Mouse (Mus musculus): ENCODE results near the gene Rnh1. TPM values are rescaled to one million over a fixed set of nuclear protein-coding genes. Genes with fewer than 3 reads are reported as not detected.

The Rnh1 gene
- total and polyA plus RNA-seq, 3 experiments = 84.7 to 133 (median 95.5) TPM

GRCm38 (mm10) chr7:141123517-141123856 lies 49.2 kb downstream of the Rnh1 start:
- Histone ChIP-seq H3K36me3 (replicated peaks in 1 of 2; ENCODE audit: control insufficient read depth in 1 of 2, insufficient read depth in 1 of 2, low read length in 1 of 2) (no peaks in the 10 kb centered on the region), H3K4me2 (ENCODE audit: insufficient read depth, low read depth, poor library complexity, severe bottlenecking) (peak overlapping the region; percentile 10; the same call in 1 of the 2 replicates), H3K27ac (ENCODE audit: insufficient read depth, low read depth) (peak overlapping the region; percentile 17; the same call in 1 of the 2 replicates), H3K4me3 (replicated peaks in 1 of 3; ENCODE audit: low read depth in 2 of 3, low read length in 2 of 3, poor library complexity in 1 of 3) (peak overlapping the region; percentile 63 to 79 (median 69)), H3K27me3 (replicated peaks) (peaks cover 6% of the 10 kb centered on the region), H3K4me1 (ENCODE audit: control insufficient read depth in 1 of 2, insufficient read depth in 2 of 2) (peaks cover 3 to 5% of the 10 kb centered on the region in 2 experiments), H3K79me2 (replicated peaks; ENCODE audit: control insufficient read depth, extremely low read depth, insufficient read depth, poor library complexity, severe bottlenecking) (no peaks in the 10 kb centered on the region), H3K9ac (ENCODE audit: insufficient read depth, low read depth) (peak overlapping the region; percentile 32), H3K9me3 (replicated peaks; ENCODE audit: low read length) (no peaks in the 10 kb centered on the region)
- in situ Hi-C loops (cut with MboI; ENCODE audit: low pct_ligation_motif_present, low pct_unique_long_range_greater_than_20kb, low sequenced_read_pairs) (no loop called here), dilution Hi-C loops (cut with MboI; ENCODE audit: extremely low pct_ligation_motif_present, extremely low pct_unique_long_range_greater_than_20kb, low sequenced_read_pairs) (no loop called here)
- DNase-seq (ENCODE audit: extremely low read depth) = no peak
- TF ChIP-seq MAFK (IDR thresholded peaks at IDR 0.05; ENCODE audit: insufficient replicate concordance, low read length) (no peak), JUND (conservative IDR thresholded peaks at IDR 0.05; ENCODE audit: low read depth, low read length) (no peak), UBTF (IDR thresholded peaks at IDR 0.05; ENCODE audit: low read depth, low read length) (no peak), USF2 (conservative IDR thresholded peaks at IDR 0.05; ENCODE audit: low read depth, low read length) (no peak), SIN3A (IDR thresholded peaks at IDR 0.05; ENCODE audit: low read length) (no peak), E2F4 (IDR thresholded peaks at IDR 0.05; ENCODE audit: insufficient replicate concordance, low read depth, low read length) (no peak), HCFC1 (IDR thresholded peaks at IDR 0.05; ENCODE audit: low read depth, low read length) (no peak), PAX5 (IDR thresholded peaks at IDR 0.05; ENCODE audit: low read length) (no peak), ETS1 (conservative IDR thresholded peaks at IDR 0.05; ENCODE audit: low read depth, low read length) (no peak), MAZ (IDR thresholded peaks at IDR 0.05; ENCODE audit: low read depth, low read length) (no peak), USF1 (IDR thresholded peaks at IDR 0.05; ENCODE audit: low read depth, low read length) (no peak), SMC3 (IDR thresholded peaks at IDR 0.05; ENCODE audit: low read depth, low read length) (no peak), RCOR1 (conservative IDR thresholded peaks at IDR 0.05; ENCODE audit: low read depth, low read length) (no peak)

- no peaks in the 10 kb centered on the region for H3K9me3 ChIP-seq (replicated peaks; ENCODE audit: low read length)
- H3K27ac ChIP-seq (ENCODE audit: insufficient read depth, low read depth) = peak overlapping the region; percentile 17; the same call in 1 of the 2 replicates
- H3K9ac ChIP-seq (ENCODE audit: insufficient read depth, low read depth) = peak overlapping the region; percentile 32
- dilution Hi-C loops (cut with MboI; ENCODE audit: extremely low pct_ligation_motif_present, extremely low pct_unique_long_range_greater_than_20kb, low sequenced_read_pairs) (no loop called here), in situ Hi-C loops (cut with MboI; ENCODE audit: low pct_ligation_motif_present, low pct_unique_long_range_greater_than_20kb, low sequenced_read_pairs) (no loop called here)
- H3K79me2 ChIP-seq (replicated peaks; ENCODE audit: control insufficient read depth, extremely low read depth, insufficient read depth, poor library complexity, severe bottlenecking) = no peaks in the 10 kb centered on the region
- peak; percentile 99 for DNase-seq (ENCODE audit: extremely low read depth)
- TF ChIP-seq CHD1 (IDR thresholded peaks at IDR 0.05; ENCODE audit: low read depth, low read length) (no peak), ZC3H11A (IDR thresholded peaks at IDR 0.05; ENCODE audit: low read depth, low read length) (no peak), ETS1 (conservative IDR thresholded peaks at IDR 0.05; ENCODE audit: low read depth, low read length) (no peak), BHLHE40 (IDR thresholded peaks at IDR 0.05; ENCODE audit: low read depth, low read length) (no peak), GABPA (IDR thresholded peaks at IDR 0.05; ENCODE audit: insufficient replicate concordance, low read depth, low read length) (no peak), NELFE (IDR thresholded peaks at IDR 0.05; ENCODE audit: low read depth, low read length) (peak; percentile 82), POLR2A (IDR thresholded peaks at IDR 0.05; ENCODE audit: low read depth, low read length) (peak; percentile 75), MAFK (IDR thresholded peaks at IDR 0.05; ENCODE audit: insufficient replicate concordance, low read length) (no peak), ZNF384 (IDR thresholded peaks at IDR 0.05; ENCODE audit: low read depth, low read length) (no peak), CTCF (conservative IDR thresholded peaks at IDR 0.05 in 1 of 2, IDR thresholded peaks at IDR 0.05 in 1 of 2; ENCODE audit: low read depth in 2 of 2, low read length in 2 of 2) (peak in 1 of 2 experiments; percentile 19; a peak in 1 of 4 replicates), HCFC1 (IDR thresholded peaks at IDR 0.05; ENCODE audit: low read depth, low read length) (peak; percentile 24; the same call in 1 of the 2 replicates), PAX5 (IDR thresholded peaks at IDR 0.05; ENCODE audit: low read length) (no peak), MYC (IDR thresholded peaks at IDR 0.05; ENCODE audit: low read depth, low read length) (peak; percentile 69; the same call in 1 of the 2 replicates), CHD2 (IDR thresholded peaks at IDR 0.05; ENCODE audit: low read length) (no peak), TBP (conservative IDR thresholded peaks at IDR 0.05; ENCODE audit: low read depth, low read length) (0 out of 2 replicates have a peak, but pooled peaks have one; percentile 39), MAX (IDR thresholded peaks at IDR 0.05; ENCODE audit: low read length) (peak; percentile 40; the same call in 1 of the 2 replicates)
- H3K27me3 ChIP-seq (replicated peaks) = peaks cover 11% of the 10 kb centered on the region
- peaks cover 3% of the 10 kb centered on the region in 2 experiments for H3K4me1 ChIP-seq (ENCODE audit: control insufficient read depth in 1 of 2, insufficient read depth in 2 of 2)
- H3K4me3 ChIP-seq (replicated peaks in 1 of 3; ENCODE audit: low read depth in 2 of 3, low read length in 2 of 3, poor library complexity in 1 of 3) = peak overlapping the region; percentile 63 to 79 (median 69)
- no peaks in the 10 kb centered on the region for H3K36me3 ChIP-seq (replicated peaks in 1 of 2; ENCODE audit: control insufficient read depth in 1 of 2, insufficient read depth in 1 of 2, low read length in 1 of 2)
- peak overlapping the region; percentile 10; the same call in 1 of the 2 replicates for H3K4me2 ChIP-seq (ENCODE audit: insufficient read depth, low read depth, poor library complexity, severe bottlenecking)
Measured at GRCm38 (mm10) chr7:141122689-141123516, 49.8 kb downstream of the Rnh1 start.

All from CH12.LX (cell line).